Mouse (Mus musculus): ENCODE measurements at regions not wholly inside any gene's neighbourhood (a gene's known extent, or its start where the extent isn't known, plus 50 kb on each side); places are given as distances from the start of the nearest gene placed in this dataset.

DNA sequence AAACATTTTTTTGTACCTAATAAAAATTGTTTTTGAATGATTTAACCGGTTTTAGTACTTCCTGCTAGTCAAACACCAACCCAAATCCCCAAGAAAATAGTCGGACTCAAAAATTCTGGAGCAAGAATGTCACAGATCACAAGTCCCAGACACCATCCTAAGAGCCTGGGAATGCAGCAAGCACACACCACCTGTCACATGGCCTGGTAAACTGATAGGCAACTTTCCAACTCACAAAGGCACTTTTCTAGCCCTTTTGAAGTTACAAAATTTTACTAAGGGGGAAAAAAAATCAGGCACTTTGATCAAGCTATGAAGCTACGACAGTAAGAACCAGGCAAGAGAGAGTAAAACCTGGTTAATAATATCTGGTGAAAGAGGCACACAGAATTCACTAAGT, 70.7 kb upstream of the Tln2 start:
- Histone ChIP-seq H3K4me1 (ENCODE audit: control insufficient read depth, insufficient read depth, low read length) (peaks cover 11% of the 10 kb centered on the region), H3K27me3 (ENCODE audit: control insufficient read depth, insufficient read depth, low read depth, low read length) (no peaks in the 10 kb centered on the region; the same call in 1 of the 2 replicates), H3K4me3 (ENCODE audit: low read depth, low read length) (no peak overlapping the region), H3K9ac (ENCODE audit: low read depth, low read length) (no peak overlapping the region), H3K4me2 (ENCODE audit: low read length) (no peak overlapping the region), H3K36me3 (ENCODE audit: control insufficient read depth, insufficient read depth, low read length) (no peaks in the 10 kb centered on the region), H3K27ac (ENCODE audit: low read length) (no peak overlapping the region), H3K9me3 (replicated peaks; ENCODE audit: control insufficient read depth, low read length, poor library complexity, severe bottlenecking) (no peaks in the 10 kb centered on the region)
- 73% methylated on average over 3 of the region's 3 CpGs for WGBS
- ATAC-seq: no peak

DNA sequence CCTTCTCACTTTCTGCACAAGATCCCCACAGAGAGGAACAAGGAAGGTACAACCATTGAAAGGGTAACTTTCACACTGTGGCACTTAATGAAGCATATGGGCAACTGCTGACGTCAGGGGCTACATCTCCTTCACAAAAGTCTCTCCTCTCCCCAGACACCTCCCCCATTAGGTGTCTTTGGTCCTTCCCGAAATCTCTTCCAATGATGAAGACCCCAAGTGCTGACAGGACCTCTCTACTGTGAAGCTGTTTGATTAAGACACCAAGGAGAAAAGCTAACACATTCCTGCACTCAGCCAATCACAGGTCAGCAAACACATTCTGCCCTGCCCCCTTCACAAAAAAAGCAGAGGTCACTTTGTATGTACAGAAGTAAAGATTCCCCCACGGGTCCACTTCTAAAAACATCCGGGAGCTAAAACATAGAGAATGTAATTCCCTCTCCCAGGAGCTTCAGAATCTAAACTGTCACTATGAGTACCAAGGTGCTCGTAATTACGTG, 72.3 kb upstream of the Tln2 start:
- no peak overlapping the region; the same call in 1 of the 2 replicates for H3K27ac ChIP-seq (ENCODE audit: low read length)
- peak overlapping the region; percentile 66 for H3K4me3 ChIP-seq (ENCODE audit: low read depth, low read length)
- H3K9ac ChIP-seq (ENCODE audit: low read depth, low read length): peak overlapping the region; percentile 78; the same call in 1 of the 2 replicates
- peaks cover 3% of the 10 kb centered on the region; the same call in 1 of the 2 replicates for H3K27me3 ChIP-seq (ENCODE audit: control insufficient read depth, insufficient read depth, low read depth, low read length)
- peaks cover 11% of the 10 kb centered on the region for H3K4me1 ChIP-seq (ENCODE audit: control insufficient read depth, insufficient read depth, low read length)
- ATAC-seq: no peak
- WGBS: 3% methylated on average over 6 of the region's 6 CpGs
- peak overlapping the region; percentile 98 for H3K4me2 ChIP-seq (ENCODE audit: low read length)
- H3K9me3 ChIP-seq (replicated peaks; ENCODE audit: control insufficient read depth, low read length, poor library complexity, severe bottlenecking): no peaks in the 10 kb centered on the region
- no peaks in the 10 kb centered on the region for H3K36me3 ChIP-seq (ENCODE audit: control insufficient read depth, insufficient read depth, low read length)

DNA sequence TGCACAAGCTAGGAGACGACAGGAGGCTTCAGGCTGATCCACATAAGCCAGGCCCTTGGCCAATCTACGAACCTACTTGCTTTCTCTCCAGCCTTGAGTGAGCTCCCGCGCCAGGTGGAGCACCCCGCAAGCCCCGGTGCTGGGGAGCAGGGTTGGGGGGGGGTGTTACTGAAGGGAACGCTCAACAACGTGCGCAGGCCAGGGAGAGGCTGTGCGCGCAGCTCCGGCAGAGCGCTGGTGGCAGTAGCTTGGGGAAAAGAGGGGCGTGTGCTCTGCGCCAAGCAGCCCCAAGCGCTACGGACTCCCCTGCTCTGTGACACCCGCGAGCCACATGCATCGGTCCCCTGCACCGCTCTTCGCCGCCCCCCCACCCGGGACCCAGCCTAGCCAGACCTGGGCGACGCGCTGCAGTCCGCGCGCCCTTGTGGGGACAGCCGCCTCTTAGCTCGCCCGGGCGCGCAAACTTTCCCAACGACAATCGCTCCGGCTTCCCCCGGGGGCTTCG, 73.1 kb upstream of the Tln2 start:
- H3K27ac ChIP-seq (ENCODE audit: low read length): peak overlapping the region; percentile 84

DNA sequence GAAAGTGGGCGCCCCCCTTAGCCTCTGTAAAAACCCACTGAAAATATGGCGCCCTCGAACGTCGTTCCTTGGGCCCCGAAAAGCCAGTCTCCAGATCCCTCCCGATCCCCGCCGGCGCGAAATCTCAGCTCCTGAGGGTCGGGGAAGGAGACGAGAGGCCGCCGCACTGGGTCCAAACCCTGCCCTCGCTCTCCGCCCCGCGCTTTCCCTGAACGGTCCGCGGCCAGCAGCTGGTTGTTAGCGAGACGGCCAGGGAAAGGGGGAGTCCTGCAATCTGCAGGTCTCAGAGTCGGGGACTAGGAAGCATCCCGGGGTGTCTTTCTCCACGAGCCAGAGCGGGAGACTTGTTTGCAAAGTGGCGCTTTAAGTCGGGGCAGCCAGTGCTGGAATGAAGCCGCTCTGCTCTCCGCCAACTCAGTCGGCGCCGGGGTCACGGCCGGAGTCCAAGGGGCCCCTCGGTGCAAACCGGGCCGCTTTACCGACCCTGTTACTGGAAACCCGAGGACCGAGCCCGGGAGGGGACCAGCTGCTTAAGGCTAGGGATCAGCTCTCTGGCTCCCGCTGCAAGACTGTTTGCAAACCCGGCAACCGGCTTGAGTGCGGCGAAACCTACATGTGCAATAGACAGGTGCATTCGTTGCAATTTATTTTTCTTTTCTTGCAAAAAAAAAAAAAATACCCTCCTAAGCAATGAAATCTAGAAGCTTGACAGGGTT, 73.7 kb upstream of the Tln2 start:
- ATAC-seq: peak; percentile 46
- H3K9ac ChIP-seq (ENCODE audit: low read depth, low read length): peak overlapping the region; percentile 78
- H3K36me3 ChIP-seq (ENCODE audit: control insufficient read depth, insufficient read depth, low read length): no peaks in the 10 kb centered on the region
- under 1% methylated on average over 49 of the region's 50 CpGs for WGBS
- H3K4me1 ChIP-seq (ENCODE audit: control insufficient read depth, insufficient read depth, low read length): peaks cover 11% of the 10 kb centered on the region
- peaks cover 3% of the 10 kb centered on the region; the same call in 1 of the 2 replicates for H3K27me3 ChIP-seq (ENCODE audit: control insufficient read depth, insufficient read depth, low read depth, low read length)
- H3K4me3 ChIP-seq (ENCODE audit: low read depth, low read length): peak overlapping the region; percentile 66
- H3K4me2 ChIP-seq (ENCODE audit: low read length): peak overlapping the region; percentile 98
- H3K27ac ChIP-seq (ENCODE audit: low read length): peak overlapping the region; percentile 84
- no peaks in the 10 kb centered on the region for H3K9me3 ChIP-seq (replicated peaks; ENCODE audit: control insufficient read depth, low read length, poor library complexity, severe bottlenecking)

More for the DNA sequence above, 73.1 kb upstream of the Tln2 start:
- Histone ChIP-seq H3K4me3 (ENCODE audit: low read depth, low read length) (peak overlapping the region; percentile 66), H3K9me3 (replicated peaks; ENCODE audit: control insufficient read depth, low read length, poor library complexity, severe bottlenecking) (no peaks in the 10 kb centered on the region), H3K27me3 (ENCODE audit: control insufficient read depth, insufficient read depth, low read depth, low read length) (peaks cover 3% of the 10 kb centered on the region; the same call in 1 of the 2 replicates), H3K9ac (ENCODE audit: low read depth, low read length) (peak overlapping the region; percentile 78), H3K4me1 (ENCODE audit: control insufficient read depth, insufficient read depth, low read length) (peaks cover 11% of the 10 kb centered on the region), H3K36me3 (ENCODE audit: control insufficient read depth, insufficient read depth, low read length) (no peaks in the 10 kb centered on the region), H3K4me2 (ENCODE audit: low read length) (peak overlapping the region; percentile 98)
- under 1% methylated on average over 40 of the region's 40 CpGs for WGBS
- ATAC-seq: peak; percentile 78

DNA sequence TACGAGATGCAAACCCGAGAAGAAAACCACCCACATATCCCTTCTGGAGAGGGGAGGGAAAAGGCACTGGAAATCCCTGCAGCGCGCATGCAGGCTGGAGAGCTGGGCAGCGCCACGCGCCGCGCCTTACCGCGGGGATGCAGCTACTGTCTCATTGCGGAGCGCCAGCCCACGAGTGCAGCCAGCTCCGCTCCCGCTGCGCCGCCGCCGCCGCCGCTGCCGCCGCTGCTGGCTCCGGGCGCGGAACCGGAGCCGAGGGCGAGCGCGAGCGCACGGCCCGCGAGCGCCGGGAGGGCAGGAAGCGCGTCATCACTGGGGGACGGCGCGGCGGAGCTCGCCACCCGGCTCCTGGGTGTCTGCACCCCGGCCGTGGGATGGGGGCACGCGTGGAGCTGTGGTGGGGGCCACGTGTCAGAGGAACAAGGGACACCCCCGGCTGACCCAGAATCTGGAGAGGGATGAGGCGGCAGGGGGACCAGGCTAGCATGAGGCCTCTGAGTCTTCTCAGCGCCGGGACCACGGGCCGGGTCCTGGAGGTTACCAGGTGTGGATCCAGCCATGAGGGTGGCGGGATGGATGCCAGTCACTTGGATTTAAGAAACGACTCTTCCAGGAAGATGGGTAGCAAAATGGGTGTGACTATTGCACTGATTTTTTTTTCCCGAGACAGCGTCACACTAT, 74.4 kb upstream of the Tln2 start:
- Histone ChIP-seq H3K27me3 (ENCODE audit: control insufficient read depth, insufficient read depth, low read depth, low read length) (peaks cover 3% of the 10 kb centered on the region; the same call in 1 of the 2 replicates), H3K4me3 (ENCODE audit: low read depth, low read length) (peak overlapping the region; percentile 66), H3K4me1 (ENCODE audit: control insufficient read depth, insufficient read depth, low read length) (peaks cover 11% of the 10 kb centered on the region), H3K9ac (ENCODE audit: low read depth, low read length) (peak overlapping the region; percentile 78), H3K27ac (ENCODE audit: low read length) (peak overlapping the region; percentile 84), H3K4me2 (ENCODE audit: low read length) (peak overlapping the region; percentile 98), H3K36me3 (ENCODE audit: control insufficient read depth, insufficient read depth, low read length) (no peaks in the 10 kb centered on the region), H3K9me3 (replicated peaks; ENCODE audit: control insufficient read depth, low read length, poor library complexity, severe bottlenecking) (no peaks in the 10 kb centered on the region)
- under 1% methylated on average over 61 of the region's 61 CpGs for WGBS
- ATAC-seq: peak; percentile 87

DNA sequence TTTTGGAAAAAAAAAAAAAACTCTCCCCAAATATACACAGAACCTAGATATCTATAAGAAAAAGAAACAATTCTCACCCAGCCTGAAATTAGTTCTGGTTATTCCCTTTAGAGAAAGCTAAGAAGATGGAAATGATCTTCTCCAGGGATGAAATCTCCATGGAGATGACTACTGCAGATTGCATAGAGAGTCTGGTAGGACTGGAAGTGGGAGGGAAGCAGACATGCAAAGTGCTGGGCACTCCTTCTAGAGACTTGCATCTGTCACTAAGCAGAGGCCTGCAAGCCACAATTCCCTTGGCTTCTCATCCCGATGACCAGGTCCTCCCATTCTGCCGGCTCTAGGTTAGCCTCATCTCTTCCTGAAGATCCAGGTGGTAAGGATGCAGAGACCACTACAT, 87.3 kb upstream of the Tln2 start:
- Histone ChIP-seq H3K4me2 (ENCODE audit: low read length) (no peak overlapping the region), H3K36me3 (ENCODE audit: control insufficient read depth, insufficient read depth, low read length) (no peaks in the 10 kb centered on the region), H3K9me3 (replicated peaks; ENCODE audit: control insufficient read depth, low read length, poor library complexity, severe bottlenecking) (no peaks in the 10 kb centered on the region), H3K4me1 (ENCODE audit: control insufficient read depth, insufficient read depth, low read length) (no peaks in the 10 kb centered on the region), H3K4me3 (ENCODE audit: low read depth, low read length) (no peak overlapping the region), H3K27ac (ENCODE audit: low read length) (no peak overlapping the region), H3K9ac (ENCODE audit: low read depth, low read length) (no peak overlapping the region), H3K27me3 (ENCODE audit: control insufficient read depth, insufficient read depth, low read depth, low read length) (no peaks in the 10 kb centered on the region)
- no peak for ATAC-seq
- WGBS: 100% methylated on average over 2 of the region's 2 CpGs

DNA sequence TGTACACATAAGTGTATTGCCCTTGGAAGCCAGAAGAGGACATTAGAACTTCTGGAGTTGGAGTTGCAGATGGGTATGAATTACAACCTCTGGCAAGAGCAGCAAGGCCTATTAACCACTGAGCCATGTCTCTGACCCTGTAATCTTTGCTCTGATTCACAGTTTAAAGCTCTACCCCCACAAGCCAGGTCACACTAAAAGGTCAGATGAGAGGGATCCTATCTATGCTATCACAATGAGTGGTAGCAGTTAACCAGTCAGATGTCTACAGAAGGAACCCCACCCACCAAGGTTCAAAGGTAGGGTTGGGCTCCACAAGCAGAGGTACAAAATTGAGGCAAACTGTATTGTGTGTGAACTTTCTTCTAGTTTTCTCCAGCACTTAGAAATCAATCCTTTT, 94.5 kb upstream of the C2cd4b start:
- no peaks in the 10 kb centered on the region for H3K36me3 ChIP-seq (ENCODE audit: control insufficient read depth, insufficient read depth, low read length)
- H3K4me3 ChIP-seq (ENCODE audit: low read depth, low read length): no peak overlapping the region
- no peaks in the 10 kb centered on the region for H3K9me3 ChIP-seq (replicated peaks; ENCODE audit: control insufficient read depth, low read length, poor library complexity, severe bottlenecking)
- no peak overlapping the region for H3K4me2 ChIP-seq (ENCODE audit: low read length)
- H3K9ac ChIP-seq (ENCODE audit: low read depth, low read length): no peak overlapping the region
- no peaks in the 10 kb centered on the region for H3K27me3 ChIP-seq (ENCODE audit: control insufficient read depth, insufficient read depth, low read depth, low read length)
- no peak overlapping the region for H3K27ac ChIP-seq (ENCODE audit: low read length)
- H3K4me1 ChIP-seq (ENCODE audit: control insufficient read depth, insufficient read depth, low read length): no peaks in the 10 kb centered on the region
- no peak for ATAC-seq

DNA sequence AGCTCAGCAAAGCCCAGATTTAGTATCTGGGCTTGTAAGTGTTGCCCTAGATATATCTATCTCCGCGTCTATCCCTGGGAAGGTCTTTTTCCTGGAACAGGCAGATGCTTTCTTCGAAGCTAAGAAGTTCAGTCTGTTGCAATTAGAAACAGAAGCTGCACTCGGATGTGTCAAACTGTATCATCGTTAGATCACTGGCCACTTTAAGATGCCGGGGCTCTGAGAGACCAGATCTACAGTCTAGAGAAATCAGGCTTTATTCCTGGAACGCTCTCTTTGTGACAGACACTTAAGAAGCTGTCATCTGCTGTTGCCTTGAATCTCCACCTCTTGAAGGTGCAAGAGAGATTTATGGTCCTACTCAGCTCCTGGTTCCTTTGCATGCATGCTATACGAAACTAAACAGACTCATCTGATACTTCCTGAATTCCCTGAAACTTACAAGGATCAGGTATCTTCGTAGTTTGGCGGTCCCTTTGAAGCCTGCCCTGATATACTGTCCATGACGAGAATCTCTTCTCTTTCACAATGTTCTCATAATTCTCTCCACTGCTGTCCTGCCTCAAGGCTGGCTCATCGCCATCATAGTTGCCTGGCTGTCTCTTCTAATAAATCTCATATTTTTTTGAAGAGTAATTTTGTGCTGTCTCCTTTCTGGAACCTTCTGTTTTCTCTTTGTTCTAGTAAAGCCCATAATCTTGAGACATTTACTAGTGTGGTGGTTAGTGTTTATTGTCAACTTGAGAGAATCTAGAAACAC, 88.8 kb upstream of the C2cd4b start:
- no peak overlapping the region for H3K4me3 ChIP-seq (ENCODE audit: low read depth, low read length)
- 88% methylated on average over 12 of the region's 12 CpGs for WGBS
- ATAC-seq: no peak
- H3K9me3 ChIP-seq (replicated peaks; ENCODE audit: control insufficient read depth, low read length, poor library complexity, severe bottlenecking): no peaks in the 10 kb centered on the region
- no peak overlapping the region for H3K27ac ChIP-seq (ENCODE audit: low read length)
- no peaks in the 10 kb centered on the region for H3K36me3 ChIP-seq (ENCODE audit: control insufficient read depth, insufficient read depth, low read length)
- H3K4me2 ChIP-seq (ENCODE audit: low read length): no peak overlapping the region
- H3K9ac ChIP-seq (ENCODE audit: low read depth, low read length): no peak overlapping the region
- H3K27me3 ChIP-seq (ENCODE audit: control insufficient read depth, insufficient read depth, low read depth, low read length): no peaks in the 10 kb centered on the region
- no peaks in the 10 kb centered on the region for H3K4me1 ChIP-seq (ENCODE audit: control insufficient read depth, insufficient read depth, low read length)
